Mouse (Mus musculus) naive thymus-derived CD4-positive, alpha-beta T cell, adult 5 months (primary cell): ENCODE results near the gene Bspry. TPM values are rescaled to one million over a fixed set of nuclear protein-coding genes. Genes with fewer than 3 reads are reported as not detected.

Experiments used
- polyA plus RNA-seq: library from polyadenylated mRNA; unstranded; fragments of 100-300 nt; shearing (Covaris generic); gene quantifications from one replicate; pipeline ENCODE4 v1.2.1, GENCODE M21; 2017

The Bspry gene
- polyA plus RNA-seq: 0.42 TPM

DNA sequence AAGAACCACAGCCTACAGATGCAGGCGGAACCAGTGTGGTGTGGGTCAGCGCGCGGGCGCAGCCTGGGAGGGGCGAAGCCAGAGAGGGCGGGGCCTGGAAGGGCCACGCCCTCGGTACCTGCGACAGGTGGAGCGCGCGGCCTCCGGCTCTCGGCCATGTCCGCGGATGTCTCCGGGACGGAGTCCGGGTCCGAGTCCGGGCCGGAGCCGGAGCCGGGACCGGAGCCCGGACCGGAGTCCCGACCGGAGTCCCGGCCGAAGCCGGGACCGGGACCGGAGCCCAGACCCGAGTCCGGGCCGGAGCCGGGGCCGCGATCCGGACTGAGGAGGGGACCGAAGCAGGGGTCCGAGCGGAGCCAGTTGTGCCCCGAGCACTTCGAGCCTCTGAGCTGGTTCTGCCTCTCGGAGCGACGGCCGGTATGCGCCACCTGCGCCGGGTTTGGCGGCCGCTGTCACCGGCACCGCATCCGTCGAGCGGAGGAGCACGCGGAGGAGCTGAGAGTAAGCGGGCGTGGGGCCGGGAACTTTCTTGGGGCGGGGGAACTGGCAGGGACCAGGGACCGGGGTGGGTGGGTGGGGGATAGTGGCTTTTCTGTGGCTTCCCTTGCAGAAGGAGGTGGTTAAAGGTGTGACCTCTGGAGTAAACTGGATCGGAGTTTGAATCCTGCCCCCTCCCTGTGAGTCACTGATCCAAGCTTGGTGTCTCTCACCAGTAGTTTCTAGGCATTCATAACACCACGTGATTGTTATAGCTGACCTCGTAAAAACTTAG is at the start of gene Bspry:
Gene Bspry (plus strand): TSS at position 117 of the 772 bp plus-strand sequence.

DNA sequence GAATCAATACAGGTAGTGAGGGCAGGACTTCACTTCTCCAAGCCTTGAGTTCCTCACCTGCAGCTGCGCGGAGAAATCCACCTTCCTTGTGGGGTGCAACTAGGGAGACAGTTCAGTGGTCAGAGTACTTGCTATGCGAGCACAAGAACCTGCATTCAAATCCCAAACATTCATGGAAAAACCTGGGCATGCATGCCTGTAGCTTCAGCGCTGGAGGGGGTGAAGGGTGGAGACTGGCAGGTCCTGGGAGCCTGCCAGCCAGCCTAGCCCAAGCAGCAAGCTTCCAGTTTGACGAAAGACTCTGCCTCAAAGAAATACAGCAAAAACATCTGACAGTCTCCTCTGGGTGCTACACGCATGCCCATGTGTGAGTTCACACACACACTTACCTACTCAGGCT is 44.8 kb upstream of the Bspry start, which contains the start of gene Rnf183:
Gene Rnf183 (minus strand): TSS at position 172 of the 400 bp plus-strand sequence.

DNA sequence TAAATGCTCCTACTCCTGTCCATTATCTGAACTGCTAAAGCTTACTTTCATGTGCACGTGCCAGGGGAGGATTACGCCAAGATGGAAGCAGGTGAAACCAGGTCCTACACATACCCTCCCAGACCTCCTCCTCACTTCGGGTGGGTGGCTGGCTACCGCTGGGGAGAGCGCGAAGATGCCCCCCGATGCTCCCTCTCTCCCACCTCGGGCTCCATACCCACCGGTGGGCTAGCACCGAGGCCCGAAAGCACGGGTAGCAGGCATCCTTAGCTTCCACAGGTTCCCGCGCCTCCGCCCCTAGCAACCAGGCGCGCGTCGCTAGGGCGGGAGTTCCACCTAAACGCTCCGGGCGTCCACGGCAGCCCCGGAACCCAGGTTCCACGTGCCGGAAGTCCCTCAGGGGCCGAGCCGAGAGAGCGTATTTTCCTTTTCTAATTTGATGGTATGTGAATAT is 9.2 kb upstream of the Bspry start, which contains the start of gene Wdr31:
Gene Wdr31 (minus strand): TSS at position 299 of the 454 bp plus-strand sequence.

DNA sequence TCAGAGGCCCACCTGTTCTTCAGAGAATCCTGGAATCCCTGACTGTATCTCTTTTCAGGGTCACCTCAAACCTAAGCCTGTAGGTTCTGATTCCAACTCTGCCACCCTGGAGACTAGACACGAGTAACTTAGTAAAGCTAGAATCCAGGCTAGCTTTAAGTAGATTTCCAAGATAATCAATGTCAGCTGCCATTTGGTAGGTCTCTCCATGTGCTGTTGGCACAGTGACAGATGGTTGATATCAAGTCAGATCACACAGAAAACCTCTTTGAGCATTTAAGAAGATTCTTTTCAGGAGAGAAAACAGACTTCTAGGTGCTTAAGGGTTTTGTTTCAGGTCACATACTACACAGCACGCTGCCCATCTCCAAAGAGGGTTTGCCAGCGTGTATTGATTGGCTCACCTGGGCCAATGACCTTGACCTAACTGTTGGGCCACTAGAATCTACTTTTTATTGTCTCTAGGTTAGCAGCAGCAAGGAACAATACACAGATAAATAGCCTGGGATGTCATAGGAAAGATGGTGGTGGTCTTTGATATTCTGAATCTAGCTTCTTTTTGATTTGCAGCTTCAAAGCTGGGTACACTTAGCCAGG is 23.6 kb downstream of the Bspry start, which contains the start of gene Hdhd3:
Gene Hdhd3 (minus strand): TSS at position 94 of the 597 bp plus-strand sequence.

DNA sequence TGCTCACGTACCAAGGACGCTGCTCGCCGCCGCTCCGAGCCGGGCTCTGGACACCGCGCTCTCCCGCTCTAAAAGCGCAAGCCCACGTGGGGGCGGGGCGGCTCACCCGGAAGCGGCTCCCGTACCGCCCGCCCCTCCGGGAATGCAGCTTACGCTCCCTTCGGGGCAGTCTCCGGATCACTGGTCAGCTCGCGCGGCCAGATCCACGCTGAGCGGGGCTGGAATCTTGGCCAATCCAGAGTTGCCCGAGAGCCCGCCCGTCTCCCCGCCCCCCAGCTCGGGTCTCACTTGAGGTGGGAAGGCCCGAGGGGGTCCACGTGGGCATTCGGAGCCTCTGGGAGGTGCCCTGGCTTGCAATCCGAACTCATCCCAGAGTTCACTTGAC is 40.0 kb downstream of the Bspry start, which contains the start of gene Alad:
Gene Alad (minus strand): TSS at position 70 of the 385 bp plus-strand sequence.

DNA sequence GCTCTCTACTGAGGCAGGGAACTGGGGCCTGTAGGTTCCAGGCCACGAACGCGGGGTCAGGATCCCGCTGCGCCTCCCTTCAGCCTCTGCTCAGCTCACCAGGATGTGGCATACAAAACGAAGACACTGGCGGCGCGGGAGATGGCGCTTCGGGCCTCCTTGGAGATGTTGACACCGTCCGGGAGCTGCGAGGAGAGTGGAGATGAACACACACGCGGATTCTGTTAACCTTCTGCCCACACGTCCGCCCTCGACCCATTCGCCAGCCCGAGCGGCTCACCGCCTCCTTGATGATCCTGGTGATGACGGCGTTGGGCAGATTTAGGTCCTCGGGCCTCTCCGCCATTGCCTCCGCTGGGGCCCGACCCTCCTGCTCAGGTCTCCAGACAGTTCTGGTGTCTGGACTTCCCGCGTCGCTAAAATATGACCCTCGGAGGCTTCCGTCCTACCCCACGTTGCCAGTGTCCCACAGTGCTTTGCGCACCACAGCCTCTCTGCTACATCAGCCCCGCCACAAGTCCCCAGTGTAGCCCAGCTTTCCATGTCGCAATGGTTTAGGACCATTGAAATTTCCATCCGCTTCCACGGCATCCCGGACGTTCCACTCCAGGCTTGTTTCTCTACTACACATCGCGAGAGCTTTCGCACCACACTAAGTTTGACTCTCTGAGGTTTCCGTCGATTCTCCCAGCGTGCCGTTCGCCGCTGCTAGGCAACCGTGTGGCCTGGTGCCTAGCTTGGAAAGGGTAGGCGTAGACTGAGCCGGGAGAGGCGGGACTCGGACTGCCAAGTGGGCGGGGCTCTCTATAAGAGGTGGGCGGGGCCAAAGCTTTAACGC is 45.0 kb downstream of the Bspry start, which contains the start of the genes Pole3 and 4933430I17Rik:
Gene Pole3 (minus strand): TSS at position 418 of the 838 bp plus-strand sequence.
Gene 4933430I17Rik (plus strand): TSS at position 719 of the 838 bp plus-strand sequence.

Other genes with a start within 250 kb of the Bspry start
- not detected for gene Zfp37, start 249.0 kb upstream of the Bspry start, polyA plus RNA-seq
- gene Slc31a2, start 217.5 kb upstream of the Bspry start, polyA plus RNA-seq: 11.9 TPM
- gene Fkbp15, start 119.5 kb upstream of the Bspry start, polyA plus RNA-seq: 51.5 TPM
- gene Slc31a1, start 119.3 kb upstream of the Bspry start, polyA plus RNA-seq: 14.3 TPM
- 69.4 TPM for gene Cdc26, start 71.4 kb upstream of the Bspry start, polyA plus RNA-seq
- gene Prpf4, start 71.3 kb upstream of the Bspry start, polyA plus RNA-seq: 27.2 TPM
- gene Rnf183, start 44.8 kb upstream of the Bspry start, polyA plus RNA-seq: not detected
- gene Wdr31, start 9.2 kb upstream of the Bspry start, polyA plus RNA-seq: 0.21 TPM
- gene Hdhd3, start 23.4 kb downstream of the Bspry start, polyA plus RNA-seq: 0.29 TPM
- gene Alad, start 39.9 kb downstream of the Bspry start, polyA plus RNA-seq: 13.4 TPM
- gene Pole3, start 45.0 kb downstream of the Bspry start, polyA plus RNA-seq: 21.3 TPM
- gene 4933430I17Rik, start 45.3 kb downstream of the Bspry start, polyA plus RNA-seq: 0.45 TPM
- gene Rgs3, start 79.8 kb downstream of the Bspry start, polyA plus RNA-seq: 35.5 TPM